Mouse (Mus musculus) forebrain, embryonic 14.5 days (tissue): Measurements from ENCODE around the gene Trpv2. TPM values are rescaled to one million over a fixed set of nuclear protein-coding genes. Genes with fewer than 3 reads are reported as not detected.

Source experiments
- ATAC-seq: fragments of 200-750 bp; cut with Nextera tagmentation; 2 replicates; pipeline ENCODE4 v1.8.0; 2017; ENCODE audit warnings: mild to moderate bottlenecking, moderate library complexity
- DNase-seq: peaks from one replicate; pipeline ENCODE4 v3.0.0-alpha.2; 2015; ENCODE audit warnings: low spot score
- H3K27ac ChIP-seq: fragments of 300-500 bp; sonication (generic); 2 replicates; pipeline ENCODE4 v1.5.1; 2014; ENCODE audit warnings: low read depth, mild to moderate bottlenecking, control low read depth, low read length, moderate library complexity
- H3K27me3 ChIP-seq: fragments of 300-500 bp; sonication (generic); replicated peaks from 2 replicates; pipeline ENCODE4 v1.6.1; 2014; ENCODE audit warnings: low read length, control low read depth, mixed read lengths; ENCODE audit not compliant: control insufficient read depth, insufficient read depth
- H3K36me3 ChIP-seq: fragments of 300-500 bp; sonication (generic); 2 replicates; pipeline ENCODE4 v1.6.1; 2014; ENCODE audit warnings: low read length, control low read depth; ENCODE audit not compliant: control insufficient read depth, insufficient read depth
- H3K4me1 ChIP-seq: fragments of 300-500 bp; sonication (generic); 2 replicates; pipeline ENCODE4 v1.6.1; 2014; ENCODE audit warnings: antibody characterized with exemption, low read length, control low read depth; ENCODE audit not compliant: control insufficient read depth, insufficient read depth
- H3K4me2 ChIP-seq: fragments of 300-500 bp; sonication (generic); 2 replicates; pipeline ENCODE4 v1.6.1; 2014; ENCODE audit warnings: mild to moderate bottlenecking, control low read depth, low read length
- H3K4me3 ChIP-seq: fragments of 300-500 bp; sonication (generic); 2 replicates; pipeline ENCODE4 v1.5.1; 2014; ENCODE audit warnings: low read depth, low read length, control low read depth
- H3K9ac ChIP-seq: fragments of 300-500 bp; sonication (generic); 2 replicates; pipeline ENCODE4 v1.6.1; 2014; ENCODE audit warnings: mild to moderate bottlenecking, low read length, control low read depth, moderate library complexity
- H3K9me3 ChIP-seq: fragments of 300-500 bp; sonication (generic); replicated peaks from 2 replicates; pipeline ENCODE4 v1.6.1; 2016; ENCODE audit warnings: low read length, control low read depth, mixed read lengths; ENCODE audit not compliant: control insufficient read depth
- WGBS: fragments of 180-500 bp; shearing (Covaris S2); extraction: QIAGEN DNeasy Blood & Tissue Kit; methylation state at CpG from one replicate; pipeline ENCODE4 v1.1.7; 2014; 5-methylcytosine and 5-hydroxymethylcytosine counted together
- polyA plus RNA-seq: library from polyadenylated mRNA; unstranded; fragments of >200 nt; fragmentation: Nextera tagmentation; extraction: Ambion mirVana; gene quantifications from 2 replicates; pipeline ENCODE4 v1.2.1, GENCODE M21; 2014

The Trpv2 gene
- polyA plus RNA-seq, 1 experiment from 2014 or later = 13.2 TPM

- 92% methylated on average over 4 of the region's 4 CpGs for WGBS
- no peaks in the 10 kb centered on the region for H3K36me3 ChIP-seq
These were observed 64.1 kb downstream of the Trpv2 start for GRCm38 (mm10) chr11:62638402-62638801.

GRCm38 (mm10) chr11:62640378-62640777, 66.1 kb downstream of the Trpv2 start:
- peaks cover 21% of the 10 kb centered on the region for H3K4me1 ChIP-seq

More at GRCm38 (mm10) chr11:62638402-62638801, 64.1 kb downstream of the Trpv2 start:
- ATAC-seq (no peak), DNase-seq (no peak)
- H3K9me3 ChIP-seq = no peaks in the 10 kb centered on the region
- no peak overlapping the region for H3K27ac ChIP-seq
- H3K9ac ChIP-seq = no peak overlapping the region
- H3K4me2 ChIP-seq = no peak overlapping the region
- H3K4me3 ChIP-seq = no peak overlapping the region
- H3K27me3 ChIP-seq = no peaks in the 10 kb centered on the region
- H3K4me1 ChIP-seq = peaks cover 14% of the 10 kb centered on the region

GRCm38 (mm10) chr11:62642023-62642844, 67.9 kb downstream of the Trpv2 start:
- H3K4me2 ChIP-seq = no peak overlapping the region
- ATAC-seq = no peak
- H3K9me3 ChIP-seq = no peaks in the 10 kb centered on the region
- H3K36me3 ChIP-seq = no peaks in the 10 kb centered on the region
- DNase-seq = no peak
- H3K9ac ChIP-seq = no peak overlapping the region
- no peaks in the 10 kb centered on the region for H3K27me3 ChIP-seq
- H3K4me1 ChIP-seq = peaks cover 38% of the 10 kb centered on the region
- no peak overlapping the region for H3K4me3 ChIP-seq
- H3K27ac ChIP-seq = no peak overlapping the region
- 52% methylated on average over 11 of the region's 11 CpGs for WGBS

More at GRCm38 (mm10) chr11:62640378-62640777, 66.1 kb downstream of the Trpv2 start:
- no peak for ATAC-seq
- no peak overlapping the region for H3K4me2 ChIP-seq
- no peaks in the 10 kb centered on the region for H3K27me3 ChIP-seq
- DNase-seq = no peak
- H3K36me3 ChIP-seq = no peaks in the 10 kb centered on the region
- 64% methylated on average over 3 of the region's 3 CpGs for WGBS
- H3K4me3 ChIP-seq = no peak overlapping the region
- no peak overlapping the region for H3K27ac ChIP-seq
- H3K9ac ChIP-seq = no peak overlapping the region
- H3K9me3 ChIP-seq = no peaks in the 10 kb centered on the region

- DNase-seq (peak; percentile 41), ATAC-seq (no peak)
- Histone ChIP-seq H3K4me1 (peaks cover 41% of the 10 kb centered on the region), H3K36me3 (no peaks in the 10 kb centered on the region), H3K27ac (peak overlapping the region; percentile 55; the same call in 1 of the 2 replicates), H3K9ac (no peak overlapping the region), H3K9me3 (no peaks in the 10 kb centered on the region), H3K4me2 (no peak overlapping the region), H3K27me3 (no peaks in the 10 kb centered on the region), H3K4me3 (no peak overlapping the region)
- WGBS = 61% methylated on average over 8 of the region's 8 CpGs
These were observed 68.8 kb downstream of the Trpv2 start for GRCm38 (mm10) chr11:62643011-62643631.

GRCm38 (mm10) chr11:62643681-62644363, 69.5 kb downstream of the Trpv2 start:
- no peak overlapping the region for H3K4me2 ChIP-seq
- WGBS = 88% methylated on average over 10 of the region's 10 CpGs
- no peaks in the 10 kb centered on the region for H3K9me3 ChIP-seq
- H3K4me1 ChIP-seq = peaks cover 41% of the 10 kb centered on the region
- no peak for DNase-seq
- H3K27ac ChIP-seq = peak overlapping the region; percentile 55; the same call in 1 of the 2 replicates
- no peak for ATAC-seq
- no peak overlapping the region for H3K4me3 ChIP-seq
- H3K36me3 ChIP-seq = no peaks in the 10 kb centered on the region
- no peak overlapping the region for H3K9ac ChIP-seq
- no peaks in the 10 kb centered on the region for H3K27me3 ChIP-seq

GRCm38 (mm10) chr11:62644602-62645336, 70.5 kb downstream of the Trpv2 start:
- no peak overlapping the region for H3K27ac ChIP-seq
- no peak for DNase-seq
- H3K4me1 ChIP-seq = peaks cover 41% of the 10 kb centered on the region
- no peak overlapping the region for H3K4me3 ChIP-seq
- H3K36me3 ChIP-seq = no peaks in the 10 kb centered on the region
- no peak overlapping the region for H3K4me2 ChIP-seq
- no peaks in the 10 kb centered on the region for H3K27me3 ChIP-seq
- H3K9ac ChIP-seq = no peak overlapping the region
- no peak for ATAC-seq
- H3K9me3 ChIP-seq = no peaks in the 10 kb centered on the region
- WGBS = 94% methylated on average over 5 of the region's 5 CpGs

GRCm38 (mm10) chr11:62645337-62645675, 71.0 kb downstream of the Trpv2 start:
- H3K4me2 ChIP-seq = peak overlapping the region; percentile 98
- H3K9me3 ChIP-seq = no peaks in the 10 kb centered on the region
- H3K9ac ChIP-seq = no peak overlapping the region
- DNase-seq (no peak), ATAC-seq (no peak)
- WGBS = 81% methylated on average over 4 of the region's 4 CpGs
- no peaks in the 10 kb centered on the region for H3K36me3 ChIP-seq
- no peaks in the 10 kb centered on the region for H3K27me3 ChIP-seq
- H3K4me1 ChIP-seq = peaks cover 41% of the 10 kb centered on the region
- H3K27ac ChIP-seq = no peak overlapping the region; the same call in 1 of the 2 replicates
- H3K4me3 ChIP-seq = no peak overlapping the region

- WGBS = 32% methylated on average over 8 of the region's 8 CpGs
- Histone ChIP-seq H3K9ac (peak overlapping the region; percentile 33), H3K9me3 (no peaks in the 10 kb centered on the region), H3K27me3 (no peaks in the 10 kb centered on the region), H3K4me1 (peaks cover 41% of the 10 kb centered on the region), H3K4me2 (peak overlapping the region; percentile 98), H3K27ac (no peak overlapping the region; the same call in 1 of the 2 replicates), H3K4me3 (peak overlapping the region; percentile 6; the same call in 1 of the 2 replicates), H3K36me3 (no peaks in the 10 kb centered on the region)
- ATAC-seq (no peak), DNase-seq (no peak)
These were observed 71.6 kb downstream of the Trpv2 start for GRCm38 (mm10) chr11:62645732-62646494.
